Mouse (Mus musculus): Measurements from ENCODE around the gene St3gal6. TPM values are rescaled to one million over a fixed set of nuclear protein-coding genes. Genes with fewer than 3 reads are reported as not detected.

St3gal6 gene
- polyA plus RNA-seq, 1 experiment from 2014 or later: 12.8 TPM

- Histone ChIP-seq H3K4me1 (ENCODE audit: control insufficient read depth, insufficient read depth, low read length) (no peaks in the 10 kb centered on the region), H3K36me3 (ENCODE audit: control insufficient read depth, insufficient read depth, low read length) (no peaks in the 10 kb centered on the region), H3K9ac (ENCODE audit: low read depth, low read length) (no peak overlapping the region), H3K9me3 (ENCODE audit: control insufficient read depth, low read length) (peaks cover 10% of the 10 kb centered on the region), H3K27ac (replicated peaks; ENCODE audit: low read depth, low read length) (no peak overlapping the region), H3K27me3 (replicated peaks; ENCODE audit: control insufficient read depth, insufficient read depth, low read length) (no peaks in the 10 kb centered on the region), H3K4me2 (ENCODE audit: low read depth, low read length) (no peak overlapping the region), H3K4me3 (ENCODE audit: low read depth, low read length) (no peak overlapping the region)
- ATAC-seq (ENCODE audit: low read depth): no peak
- no peak for DNase-seq (ENCODE audit: low spot score)
Measured at GRCm38 (mm10) chr16:58525832-58526231, 1.8 kb upstream of the St3gal6 start.

- peak overlapping the region; percentile 73 for H3K4me2 ChIP-seq (ENCODE audit: low read depth, low read length)
- DNase-seq (ENCODE audit: low spot score) (peak; percentile 64), ATAC-seq (ENCODE audit: low read depth) (peak; percentile 90)
- WGBS: 0% methylated on average over 26 of the region's 58 CpGs
- peak overlapping the region; percentile 78 for H3K4me3 ChIP-seq (ENCODE audit: low read depth, low read length)
- H3K27ac ChIP-seq (replicated peaks; ENCODE audit: low read depth, low read length): peak overlapping the region; percentile 77
- no peaks in the 10 kb centered on the region for H3K36me3 ChIP-seq (ENCODE audit: control insufficient read depth, insufficient read depth, low read length)
- H3K27me3 ChIP-seq (replicated peaks; ENCODE audit: control insufficient read depth, insufficient read depth, low read length): no peaks in the 10 kb centered on the region
- H3K4me1 ChIP-seq (ENCODE audit: control insufficient read depth, insufficient read depth, low read length): no peaks in the 10 kb centered on the region
- peak overlapping the region; percentile 81 for H3K9ac ChIP-seq (ENCODE audit: low read depth, low read length)
- H3K9me3 ChIP-seq (ENCODE audit: control insufficient read depth, low read length): peaks cover 10% of the 10 kb centered on the region
Measured at GRCm38 (mm10) chr16:58523044-58523859, 791 bp downstream of the St3gal6 start.

- DNase-seq (ENCODE audit: low spot score) (no peak), ATAC-seq (ENCODE audit: low read depth) (peak; percentile 73)
- H3K27ac ChIP-seq (replicated peaks; ENCODE audit: low read depth, low read length): peak overlapping the region; percentile 77
- 0% methylated on average over 10 of the region's 16 CpGs for WGBS
- H3K36me3 ChIP-seq (ENCODE audit: control insufficient read depth, insufficient read depth, low read length): no peaks in the 10 kb centered on the region
- no peaks in the 10 kb centered on the region for H3K4me1 ChIP-seq (ENCODE audit: control insufficient read depth, insufficient read depth, low read length)
- H3K9me3 ChIP-seq (ENCODE audit: control insufficient read depth, low read length): peaks cover 10% of the 10 kb centered on the region
- peak overlapping the region; percentile 78 for H3K4me3 ChIP-seq (ENCODE audit: low read depth, low read length)
- no peaks in the 10 kb centered on the region for H3K27me3 ChIP-seq (replicated peaks; ENCODE audit: control insufficient read depth, insufficient read depth, low read length)
- H3K9ac ChIP-seq (ENCODE audit: low read depth, low read length): peak overlapping the region; percentile 81
- peak overlapping the region; percentile 73 for H3K4me2 ChIP-seq (ENCODE audit: low read depth, low read length)
Measured at GRCm38 (mm10) chr16:58522677-58523043, 1.4 kb downstream of the St3gal6 start.

DNA sequence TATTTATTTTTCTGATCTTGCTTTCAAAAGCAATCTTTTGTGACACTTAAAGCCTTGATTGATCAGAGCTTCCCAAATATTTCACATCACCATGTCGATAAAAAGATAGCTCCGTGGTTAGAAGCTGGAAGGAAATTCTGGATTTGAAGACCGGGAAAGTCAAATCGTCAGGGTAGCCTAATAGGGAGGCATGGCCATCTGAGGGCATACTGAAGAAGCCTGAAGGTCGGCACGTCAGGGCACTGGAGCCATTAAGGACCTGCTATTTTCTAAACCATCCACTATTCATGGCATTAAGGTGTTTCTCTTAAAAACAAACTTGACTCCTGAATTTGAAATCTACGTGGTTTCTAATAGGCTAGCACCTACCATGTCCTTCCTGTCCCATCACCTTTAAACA is 2.1 kb downstream of the St3gal6 start:
- ATAC-seq (ENCODE audit: low read depth) (no peak), DNase-seq (ENCODE audit: low spot score) (no peak)
- H3K4me2 ChIP-seq (ENCODE audit: low read depth, low read length): peak overlapping the region; percentile 73
- peak overlapping the region; percentile 78 for H3K4me3 ChIP-seq (ENCODE audit: low read depth, low read length)
- no peak overlapping the region for H3K27ac ChIP-seq (replicated peaks; ENCODE audit: low read depth, low read length)
- H3K4me1 ChIP-seq (ENCODE audit: control insufficient read depth, insufficient read depth, low read length): no peaks in the 10 kb centered on the region
- no peaks in the 10 kb centered on the region for H3K27me3 ChIP-seq (replicated peaks; ENCODE audit: control insufficient read depth, insufficient read depth, low read length)
- H3K36me3 ChIP-seq (ENCODE audit: control insufficient read depth, insufficient read depth, low read length): no peaks in the 10 kb centered on the region
- peak overlapping the region; percentile 81; the same call in 1 of the 2 replicates for H3K9ac ChIP-seq (ENCODE audit: low read depth, low read length)
- H3K9me3 ChIP-seq (ENCODE audit: control insufficient read depth, low read length): peaks cover 10% of the 10 kb centered on the region
- 42% methylated on average over 7 of the region's 7 CpGs for WGBS

DNA sequence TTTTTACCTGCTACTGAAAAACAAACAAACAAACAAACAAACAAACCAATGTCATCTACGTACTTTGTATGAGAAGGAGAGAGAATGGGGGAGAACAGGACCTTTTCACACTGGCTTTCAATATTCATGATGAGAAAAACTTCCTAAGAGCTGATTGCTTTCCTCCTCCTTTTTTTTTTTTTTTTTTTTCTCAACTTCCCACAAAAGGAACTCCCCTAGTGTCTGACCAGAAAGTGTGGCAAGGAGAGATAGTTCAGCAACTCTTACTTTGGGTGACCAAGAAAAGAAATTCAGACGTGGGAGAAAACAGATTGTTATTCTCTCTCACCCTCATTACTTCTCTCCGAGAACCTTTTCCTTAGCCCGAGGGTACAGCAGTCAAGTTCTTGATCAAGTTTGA is 2.9 kb downstream of the St3gal6 start:
- WGBS: 62% methylated on average over 4 of the region's 4 CpGs
- Histone ChIP-seq H3K36me3 (ENCODE audit: control insufficient read depth, insufficient read depth, low read length) (no peaks in the 10 kb centered on the region), H3K4me2 (ENCODE audit: low read depth, low read length) (peak overlapping the region; percentile 73), H3K4me1 (ENCODE audit: control insufficient read depth, insufficient read depth, low read length) (no peaks in the 10 kb centered on the region), H3K9ac (ENCODE audit: low read depth, low read length) (no peak overlapping the region), H3K9me3 (ENCODE audit: control insufficient read depth, low read length) (peaks cover 10% of the 10 kb centered on the region), H3K27ac (replicated peaks; ENCODE audit: low read depth, low read length) (no peak overlapping the region), H3K27me3 (replicated peaks; ENCODE audit: control insufficient read depth, insufficient read depth, low read length) (no peaks in the 10 kb centered on the region), H3K4me3 (ENCODE audit: low read depth, low read length) (no peak overlapping the region)
- ATAC-seq (ENCODE audit: low read depth): no peak
- no peak for DNase-seq (ENCODE audit: low spot score)

DNA sequence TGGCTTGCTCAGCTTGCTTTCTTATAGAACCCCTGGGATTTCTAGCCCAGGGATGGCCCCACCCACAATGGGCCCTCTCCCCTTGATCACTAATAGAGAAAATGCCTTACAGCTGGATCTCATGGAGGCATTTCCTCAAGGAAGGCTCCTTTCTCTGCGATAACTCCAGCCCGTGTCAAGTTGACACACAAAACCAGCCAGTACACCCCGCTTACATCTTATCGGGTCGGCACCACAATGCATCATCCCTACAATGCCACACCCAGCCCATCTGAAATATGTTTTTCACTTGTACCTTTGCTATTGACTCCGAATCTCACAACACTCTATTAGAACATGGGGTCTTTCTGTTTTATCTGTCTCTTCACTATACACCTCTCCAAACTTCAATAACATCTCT is 3.6 kb downstream of the St3gal6 start:
- WGBS: 85% methylated on average over 6 of the region's 6 CpGs
- Histone ChIP-seq H3K27me3 (replicated peaks; ENCODE audit: control insufficient read depth, insufficient read depth, low read length) (no peaks in the 10 kb centered on the region), H3K9me3 (ENCODE audit: control insufficient read depth, low read length) (peaks cover 10% of the 10 kb centered on the region), H3K27ac (replicated peaks; ENCODE audit: low read depth, low read length) (no peak overlapping the region), H3K4me3 (ENCODE audit: low read depth, low read length) (no peak overlapping the region), H3K9ac (ENCODE audit: low read depth, low read length) (no peak overlapping the region), H3K4me1 (ENCODE audit: control insufficient read depth, insufficient read depth, low read length) (no peaks in the 10 kb centered on the region), H3K36me3 (ENCODE audit: control insufficient read depth, insufficient read depth, low read length) (no peaks in the 10 kb centered on the region), H3K4me2 (ENCODE audit: low read depth, low read length) (no peak overlapping the region)
- no peak for ATAC-seq (ENCODE audit: low read depth)
- no peak for DNase-seq (ENCODE audit: low spot score)

DNA sequence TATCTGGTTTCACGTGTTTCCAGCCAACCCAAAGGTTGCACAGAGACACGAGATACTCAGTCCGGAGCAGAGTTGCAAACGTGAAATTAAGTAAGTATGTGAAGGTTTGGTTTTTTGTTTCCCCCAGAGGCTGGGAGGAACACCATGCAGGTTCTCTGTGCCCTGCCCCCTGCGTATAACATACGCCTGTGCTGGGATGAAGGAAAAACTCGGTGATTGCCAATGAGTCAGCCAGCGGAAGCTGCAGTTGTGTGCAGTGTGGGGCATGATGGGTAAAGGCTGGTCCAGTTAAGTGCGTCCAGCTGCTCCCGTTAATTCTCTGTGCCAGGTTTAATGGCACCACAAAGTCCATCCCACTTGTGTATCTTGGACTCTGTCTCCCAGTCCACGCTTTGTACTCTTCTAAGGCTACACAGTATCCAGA is 4.4 kb downstream of the St3gal6 start:
- Histone ChIP-seq H3K36me3 (ENCODE audit: control insufficient read depth, insufficient read depth, low read length) (no peaks in the 10 kb centered on the region), H3K27me3 (replicated peaks; ENCODE audit: control insufficient read depth, insufficient read depth, low read length) (no peaks in the 10 kb centered on the region), H3K27ac (replicated peaks; ENCODE audit: low read depth, low read length) (no peak overlapping the region; the same call in 1 of the 2 replicates), H3K4me3 (ENCODE audit: low read depth, low read length) (no peak overlapping the region), H3K4me2 (ENCODE audit: low read depth, low read length) (peak overlapping the region; percentile 15; the same call in 1 of the 2 replicates), H3K9ac (ENCODE audit: low read depth, low read length) (no peak overlapping the region), H3K4me1 (ENCODE audit: control insufficient read depth, insufficient read depth, low read length) (no peaks in the 10 kb centered on the region), H3K9me3 (ENCODE audit: control insufficient read depth, low read length) (peaks cover 4% of the 10 kb centered on the region)
- 57% methylated on average over 11 of the region's 11 CpGs for WGBS
- ATAC-seq (ENCODE audit: low read depth): no peak
- DNase-seq (ENCODE audit: low spot score): no peak

DNA sequence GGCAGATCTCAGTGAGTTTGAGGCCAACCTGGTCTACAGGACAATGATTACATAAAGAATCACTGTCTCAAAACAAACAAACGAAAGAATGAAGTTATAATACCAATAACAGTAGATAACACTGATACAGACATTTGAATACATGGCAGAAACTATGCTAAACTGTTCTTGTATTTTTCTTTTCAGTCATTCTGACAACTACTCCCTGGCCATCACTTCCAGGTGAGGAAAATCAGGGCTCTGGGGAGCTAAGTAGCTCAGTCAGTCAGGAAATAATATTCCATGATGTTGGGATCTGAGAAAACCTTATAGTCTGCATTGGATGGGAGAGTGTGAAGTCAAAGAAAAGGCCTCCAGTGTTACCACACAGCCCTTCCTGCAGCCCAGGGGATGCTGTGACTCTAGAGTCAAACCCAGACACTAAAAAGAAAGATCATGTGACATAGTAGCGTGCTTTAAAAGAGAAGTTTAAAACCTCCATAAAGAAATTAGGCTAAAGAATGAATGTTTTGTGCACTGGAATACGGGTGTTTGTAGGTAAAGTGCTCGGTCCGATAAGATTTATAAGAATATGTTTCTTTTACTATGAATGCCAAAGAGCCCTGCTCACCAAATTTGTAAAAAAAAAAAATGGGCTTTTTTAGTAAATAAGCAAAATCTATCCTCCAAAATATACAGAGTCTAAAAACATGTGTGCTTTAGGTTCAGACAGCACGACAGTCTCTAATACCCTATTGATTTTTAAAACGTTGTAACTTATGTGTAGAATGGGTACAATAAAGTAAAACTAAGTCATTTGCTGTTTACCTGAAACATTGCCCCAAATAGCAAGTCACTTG is 6.9 kb downstream of the St3gal6 start:
- H3K4me3 ChIP-seq (ENCODE audit: low read depth, low read length): no peak overlapping the region
- peaks cover 9% of the 10 kb centered on the region for H3K4me1 ChIP-seq (ENCODE audit: control insufficient read depth, insufficient read depth, low read length)
- H3K9ac ChIP-seq (ENCODE audit: low read depth, low read length): no peak overlapping the region
- no peaks in the 10 kb centered on the region for H3K36me3 ChIP-seq (ENCODE audit: control insufficient read depth, insufficient read depth, low read length)
- no peaks in the 10 kb centered on the region for H3K9me3 ChIP-seq (ENCODE audit: control insufficient read depth, low read length)
- DNase-seq (ENCODE audit: low spot score): no peak
- no peak overlapping the region for H3K4me2 ChIP-seq (ENCODE audit: low read depth, low read length)
- 85% methylated on average over 7 of the region's 7 CpGs for WGBS
- no peaks in the 10 kb centered on the region for H3K27me3 ChIP-seq (replicated peaks; ENCODE audit: control insufficient read depth, insufficient read depth, low read length)
- no peak overlapping the region for H3K27ac ChIP-seq (replicated peaks; ENCODE audit: low read depth, low read length)
- no peak for ATAC-seq (ENCODE audit: low read depth)
